Mouse (Mus musculus) intestine, embryonic 16.5 days (tissue): Measurements from ENCODE around the gene H2bfm. TPM values are rescaled to one million over a fixed set of nuclear protein-coding genes. Genes with fewer than 3 reads are reported as not detected.
"Not testable (repeated sequence)": the region's sequence is repeated elsewhere in the genome, so short reads cannot be mapped to it uniquely, and the experiment has no call there.

Experiments used
- ATAC-seq: fragments of 200-750 bp; cut with Nextera tagmentation; 2 replicates; pipeline ENCODE4 v1.8.0; 2017; ENCODE audit warnings: moderate TSS enrichment, moderate library complexity
- H3K27ac ChIP-seq: fragments of 300-500 bp; sonication (generic); 2 replicates; pipeline ENCODE4 v1.5.1; 2014; ENCODE audit warnings: mild to moderate bottlenecking, low read length
- H3K27me3 ChIP-seq: fragments of 300-500 bp; sonication (generic); replicated peaks from 2 replicates; pipeline ENCODE4 v1.6.1; 2014; ENCODE audit warnings: low read length, control low read depth, mixed read lengths; ENCODE audit not compliant: control insufficient read depth, insufficient read depth
- H3K36me3 ChIP-seq: fragments of 300-500 bp; sonication (generic); 2 replicates; pipeline ENCODE4 v1.6.1; 2014; ENCODE audit warnings: low read length, control low read depth; ENCODE audit not compliant: control insufficient read depth, insufficient read depth
- H3K4me1 ChIP-seq: fragments of 300-500 bp; sonication (generic); 2 replicates; pipeline ENCODE4 v1.6.1; 2014; ENCODE audit warnings: low read length, control low read depth, mixed read lengths; ENCODE audit not compliant: control insufficient read depth, insufficient read depth
- H3K4me2 ChIP-seq: fragments of 300-500 bp; sonication (generic); 2 replicates; pipeline ENCODE4 v1.6.1; 2014; ENCODE audit warnings: low read depth, low read length, control low read depth
- H3K4me3 ChIP-seq: fragments of 300-500 bp; sonication (generic); 2 replicates; pipeline ENCODE4 v1.5.1; 2014; ENCODE audit warnings: mild to moderate bottlenecking, low read length
- H3K9ac ChIP-seq: fragments of 300-500 bp; sonication (generic); 2 replicates; pipeline ENCODE4 v1.6.1; 2014; ENCODE audit warnings: low read depth, low read length
- H3K9me3 ChIP-seq: fragments of 300-500 bp; sonication (generic); 2 replicates; pipeline ENCODE4 v1.6.1; 2016; ENCODE audit warnings: low read length, control low read depth; ENCODE audit not compliant: control insufficient read depth
- WGBS: fragments of 180-500 bp; shearing (Covaris S2); extraction: QIAGEN DNeasy Blood & Tissue Kit; methylation state at CpG from one replicate; pipeline ENCODE4 v1.1.7; 2014; 5-methylcytosine and 5-hydroxymethylcytosine counted together
- polyA plus RNA-seq: library from polyadenylated mRNA; unstranded; fragments of >200 nt; fragmentation: Nextera tagmentation; extraction: Ambion mirVana; gene quantifications from 2 replicates; pipeline ENCODE4 v1.2.1, GENCODE M21; 2015

Gene H2bfm
- polyA plus RNA-seq, result not detected in 2 replicates

DNA sequence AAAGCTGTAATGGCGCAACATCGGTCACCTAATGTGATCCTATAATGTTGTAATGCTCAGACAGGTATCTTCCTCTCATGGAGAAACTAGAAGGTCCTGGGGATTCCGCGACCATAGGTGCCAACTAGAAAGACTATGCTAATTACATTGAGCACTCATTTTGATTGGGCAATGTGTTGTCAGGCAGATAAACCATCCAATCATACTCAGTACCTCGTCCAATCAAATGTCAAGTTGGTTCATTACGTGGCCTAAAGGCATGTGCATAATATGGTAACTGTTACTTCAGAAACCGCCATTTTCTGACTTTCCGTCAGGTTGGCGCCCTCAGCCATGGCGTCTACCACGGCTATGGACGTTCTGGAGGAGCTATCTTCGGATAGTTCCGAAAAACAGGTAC, at the start of gene H2bfm:
Gene H2bfm, plus strand, starts transcription at position 295 of the 400 bp plus-strand sequence.
- no peak for ATAC-seq

DNA sequence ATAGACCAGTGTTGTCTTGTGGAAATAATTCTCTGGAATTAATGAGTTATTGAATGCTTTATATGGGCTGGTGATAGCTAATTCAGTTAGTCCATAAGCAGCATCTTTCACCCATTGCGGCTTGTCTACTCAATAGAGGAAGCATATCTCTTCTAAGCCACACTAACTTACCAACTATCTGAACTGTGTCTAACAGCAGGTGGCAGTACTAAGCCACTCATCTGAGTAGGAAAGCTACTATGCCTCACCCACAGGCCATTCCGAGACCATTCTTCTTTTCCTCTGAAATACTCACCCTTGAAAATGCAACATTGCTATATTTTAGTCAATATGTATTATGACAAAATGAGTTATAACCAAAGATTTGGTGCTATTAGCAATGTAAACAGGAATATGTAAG, 31.4 kb upstream of the H2bfm start:
- Histone ChIP-seq H3K4me1 (no peaks in the 10 kb centered on the region), H3K4me2 (no peak overlapping the region), H3K9me3 (no peaks in the 10 kb centered on the region), H3K9ac (no peak overlapping the region), H3K4me3 (no peak overlapping the region), H3K27me3 (no peaks in the 10 kb centered on the region), H3K27ac (no peak overlapping the region), H3K36me3 (no peaks in the 10 kb centered on the region)
- ATAC-seq, result no peak
- 51% methylated on average over 2 of the region's 2 CpGs for WGBS

More for the DNA sequence above, at the start of gene H2bfm:
- Histone ChIP-seq H3K36me3 (no peaks in the 10 kb centered on the region), H3K4me1 (no peaks in the 10 kb centered on the region), H3K27ac (no peak within 1 kb of the TSS), H3K4me2 (no peak within 1 kb of the TSS), H3K4me3 (no peak within 1 kb of the TSS), H3K9me3 (0 out of 2 replicates have a peak, but pooled peaks cover 3% of the 10 kb centered on the region), H3K27me3 (no peaks in the 10 kb centered on the region), H3K9ac (no peak within 1 kb of the TSS)
- 93% methylated on average over 14 of the region's 14 CpGs for WGBS

DNA sequence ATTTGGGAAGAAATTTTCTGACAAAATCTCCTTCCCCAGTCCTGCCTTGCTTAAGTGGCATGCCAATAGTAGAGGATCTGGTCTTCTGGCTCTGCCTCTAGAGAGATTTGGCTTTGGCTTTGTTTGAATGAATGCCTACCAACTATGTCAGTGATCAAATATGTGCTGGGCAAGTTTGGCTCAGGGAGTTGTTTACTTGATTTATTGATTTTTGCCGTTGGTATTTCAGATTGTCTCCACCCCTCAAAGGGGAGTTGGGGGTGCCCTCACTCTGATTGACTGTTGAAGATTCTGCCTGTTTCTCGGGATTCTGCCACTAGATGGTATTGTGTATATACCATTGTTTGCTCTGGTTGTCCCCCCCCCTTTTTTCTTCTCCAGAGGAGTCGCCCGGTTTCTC, 22.8 kb upstream of the H2bfm start:
- Histone ChIP-seq H3K9me3 (no peaks in the 10 kb centered on the region), H3K4me1 (no peaks in the 10 kb centered on the region), H3K27ac (no peak overlapping the region), H3K4me2 (no peak overlapping the region), H3K27me3 (no peaks in the 10 kb centered on the region), H3K9ac (no peak overlapping the region), H3K4me3 (no peak overlapping the region), H3K36me3 (no peaks in the 10 kb centered on the region)
- 47% methylated on average over 4 of the region's 4 CpGs for WGBS
- ATAC-seq, result no peak

DNA sequence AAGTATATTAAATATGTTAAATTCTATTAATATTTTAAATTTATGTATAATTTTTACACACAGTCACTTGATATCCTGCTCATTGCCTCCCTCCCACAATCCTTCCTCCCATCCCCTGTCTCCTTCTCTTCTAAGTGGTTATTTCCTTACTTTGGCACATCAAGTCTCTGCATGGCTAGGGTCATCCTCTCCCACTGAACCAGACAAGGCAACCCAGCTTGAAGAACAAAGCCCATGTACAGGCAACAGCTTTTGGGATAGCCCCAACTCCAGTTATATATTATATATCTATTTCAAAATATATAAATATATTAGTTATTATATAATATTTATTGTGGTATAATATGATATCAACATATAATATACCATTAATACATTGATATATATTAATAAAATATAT, 1.3 kb upstream of the H2bfm start:
- ATAC-seq, result no peak
- no peak overlapping the region for H3K4me2 ChIP-seq
- no peak overlapping the region for H3K27ac ChIP-seq
- H3K9ac ChIP-seq, result no peak overlapping the region
- H3K4me3 ChIP-seq, result no peak overlapping the region
- H3K27me3 ChIP-seq, result no peaks in the 10 kb centered on the region
- 0 out of 2 replicates have a peak, but pooled peaks cover 3% of the 10 kb centered on the region for H3K9me3 ChIP-seq
- no peaks in the 10 kb centered on the region for H3K36me3 ChIP-seq
- H3K4me1 ChIP-seq, result no peaks in the 10 kb centered on the region

DNA sequence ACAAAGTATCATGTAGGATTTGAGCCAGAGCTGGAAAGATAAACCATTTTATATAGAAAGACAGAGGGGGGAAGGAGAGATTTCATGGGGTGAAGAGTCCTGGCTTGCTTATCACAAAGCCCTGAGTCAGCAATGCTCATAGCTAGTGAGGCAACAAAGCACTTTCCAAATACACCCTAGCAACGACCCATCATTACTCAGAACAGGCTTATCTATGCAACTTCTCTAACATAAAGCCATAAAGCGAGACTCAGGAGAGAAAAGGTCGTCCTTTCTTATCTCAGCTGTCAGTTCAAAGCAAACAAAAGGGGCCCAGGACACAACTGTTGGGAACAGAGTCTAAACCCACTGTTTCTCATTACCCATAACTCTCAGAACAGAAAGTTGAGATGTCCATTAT, 10.9 kb downstream of the H2bfm start:
- 16% methylated on average over 3 of the region's 3 CpGs for WGBS

DNA sequence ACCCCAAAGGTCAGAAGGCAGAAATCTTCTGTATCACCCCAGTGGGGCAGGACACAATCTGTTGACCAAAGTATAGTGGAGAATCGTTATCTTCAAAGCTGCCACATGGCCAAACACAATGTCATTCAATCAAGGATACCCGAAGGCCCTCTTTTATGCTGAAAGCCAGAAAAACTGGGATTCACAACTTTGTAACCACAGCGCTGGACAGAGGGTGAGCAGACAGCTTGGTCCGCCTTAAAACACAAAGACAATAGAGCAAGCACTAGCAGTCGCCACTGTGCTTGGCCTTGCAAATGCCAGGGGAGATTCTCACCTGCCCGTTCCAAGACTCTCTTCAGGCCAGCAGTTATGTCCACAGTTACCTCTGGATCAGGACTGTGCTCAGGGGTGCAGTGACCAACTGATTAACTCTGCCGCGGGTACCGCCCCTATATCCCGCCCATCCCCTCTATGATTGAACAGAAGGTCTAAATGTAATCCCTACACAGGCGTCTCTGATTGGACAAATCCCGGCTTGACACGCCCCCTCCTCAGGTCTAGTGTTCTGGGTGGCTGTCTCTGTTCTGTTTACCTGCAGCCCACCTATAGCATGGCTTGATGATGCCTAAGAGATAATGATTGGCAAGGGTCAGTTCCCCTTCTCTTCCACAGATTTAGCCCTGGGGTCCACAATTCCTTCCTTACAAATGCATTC, 30.6 kb downstream of the H2bfm start:
- peak overlapping the region; percentile 36 for H3K4me3 ChIP-seq
- H3K36me3 ChIP-seq, H3K27ac ChIP-seq, H3K9ac ChIP-seq, H3K4me1 ChIP-seq, H3K27me3 ChIP-seq, H3K9me3 ChIP-seq: not testable (repeated sequence)
- ATAC-seq, result peak; percentile 98
- 19% methylated on average over 13 of the region's 13 CpGs for WGBS
- H3K4me2 ChIP-seq, result peak overlapping the region; percentile 42

More for the DNA sequence above, 10.9 kb downstream of the H2bfm start:
- no peak overlapping the region for H3K27ac ChIP-seq
- H3K9ac ChIP-seq, result no peak overlapping the region
- no peak overlapping the region for H3K4me3 ChIP-seq
- no peaks in the 10 kb centered on the region for H3K4me1 ChIP-seq
- H3K4me2 ChIP-seq, result no peak overlapping the region
- H3K27me3 ChIP-seq, result no peaks in the 10 kb centered on the region
- no peaks in the 10 kb centered on the region for H3K9me3 ChIP-seq
- peak; percentile 100 for ATAC-seq
- no peaks in the 10 kb centered on the region for H3K36me3 ChIP-seq

DNA sequence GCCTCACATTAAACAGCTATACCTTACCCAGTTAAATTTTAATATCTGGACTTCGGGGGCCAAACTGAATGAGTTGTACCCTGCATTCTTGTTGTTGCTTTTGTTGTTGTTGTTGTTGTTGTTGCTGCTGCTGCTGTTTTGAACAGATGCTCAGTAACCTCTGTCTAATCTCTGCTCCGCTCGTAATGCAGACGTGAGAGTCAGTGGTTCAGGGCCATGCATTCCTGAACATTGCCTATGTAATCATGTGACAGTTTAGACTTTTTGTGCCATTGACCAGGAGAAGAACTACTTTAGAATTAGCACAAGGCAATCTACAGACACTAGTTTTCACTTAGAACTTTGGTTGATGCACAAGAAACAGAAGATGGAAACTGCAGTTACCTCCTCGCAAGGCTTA, 31.2 kb downstream of the H2bfm start:
- H3K4me1 ChIP-seq, H3K27me3 ChIP-seq, H3K27ac ChIP-seq, H3K9me3 ChIP-seq, H3K36me3 ChIP-seq, H3K9ac ChIP-seq: not testable (repeated sequence)
- 56% methylated on average over 5 of the region's 5 CpGs for WGBS
- peak; percentile 58 for ATAC-seq
- Histone ChIP-seq H3K4me3 (peak overlapping the region; percentile 36; the same call in 1 of the 2 replicates), H3K4me2 (peak overlapping the region; percentile 42; the same call in 1 of the 2 replicates)

DNA sequence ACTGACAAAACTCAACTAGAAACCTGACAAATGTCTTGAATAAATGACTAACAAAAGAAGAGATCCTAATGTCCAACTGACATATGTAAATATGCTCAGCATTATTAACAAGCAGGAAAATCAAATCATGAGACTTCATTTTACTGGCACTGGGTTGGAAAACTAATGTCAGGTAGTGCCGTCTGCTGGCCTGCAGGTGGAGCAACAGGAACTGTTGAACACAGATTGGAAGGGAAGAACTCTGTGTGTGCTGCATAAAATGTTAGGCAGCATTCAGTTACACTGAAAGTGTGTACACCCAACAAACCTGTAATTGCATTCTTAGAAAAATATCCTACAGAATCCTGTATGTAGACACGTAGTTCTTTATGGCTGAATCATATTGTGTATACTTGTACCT, 32.6 kb downstream of the H2bfm start:
- Histone ChIP-seq H3K27me3 (no peaks in the 10 kb centered on the region), H3K4me2 (no peak overlapping the region), H3K4me1 (no peaks in the 10 kb centered on the region), H3K9me3 (no peaks in the 10 kb centered on the region), H3K36me3 (no peaks in the 10 kb centered on the region), H3K9ac (no peak overlapping the region), H3K27ac (no peak overlapping the region), H3K4me3 (no peak overlapping the region)
- 27% methylated on average over 2 of the region's 2 CpGs for WGBS
- ATAC-seq, result no peak

DNA sequence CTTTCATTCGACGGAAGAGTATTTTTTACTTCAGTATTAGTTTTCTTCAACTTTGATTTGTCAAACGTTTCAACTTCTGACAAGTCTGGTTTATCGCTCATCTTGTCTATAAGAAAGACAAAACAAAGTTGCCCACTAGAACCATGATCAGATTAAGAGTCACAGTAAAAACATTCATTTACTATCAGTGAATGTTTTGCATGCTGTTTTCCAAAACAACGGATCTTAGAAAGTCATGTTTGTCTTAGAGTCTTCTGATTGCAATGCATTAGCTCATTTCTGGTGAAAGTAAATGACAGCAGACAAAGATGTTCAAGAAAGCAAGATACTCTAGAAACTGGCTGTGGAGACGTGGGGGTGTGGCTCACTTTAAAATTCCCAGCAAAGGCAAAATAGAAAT, 48.3 kb downstream of the H2bfm start, which contains the start of gene Tmsb15b2:
Gene Tmsb15b2, minus strand, starts transcription at position 101 of the 400 bp plus-strand sequence.
- not testable (repeated sequence) for ATAC-seq, H3K36me3 ChIP-seq, H3K27ac ChIP-seq, H3K4me1 ChIP-seq, H3K27me3 ChIP-seq, H3K9me3 ChIP-seq
- Histone ChIP-seq H3K4me3 (peak within 1 kb of the TSS; percentile 48), H3K9ac (peak within 1 kb of the TSS; percentile 67), H3K4me2 (peak within 1 kb of the TSS; percentile 50)
- WGBS, result 82% methylated on average over 6 of the region's 6 CpGs
